Mouse (Mus musculus): ENCODE measurements at regions not wholly inside any gene's neighbourhood (a gene's known extent, or its start where the extent isn't known, plus 50 kb on each side); places are given as distances from the start of the nearest gene placed in this dataset.

GRCm38 (mm10) chr13:41907027-41907426 lies 59.5 kb upstream of the Adtrp start:
- no peak for TF ChIP-seq CTCF (conservative IDR thresholded peaks at IDR 0.05; ENCODE audit: low read length)
- TF ChIP-seq POU5F1 (IDR thresholded peaks at IDR 0.05; ENCODE audit: borderline replicate concordance, low read length), result no peak
